Mouse (Mus musculus): ENCODE measurements at regions not wholly inside any gene's neighbourhood (a gene's known extent, or its start where the extent isn't known, plus 50 kb on each side); places are given as distances from the start of the nearest gene placed in this dataset.
A peak's percentile ranks its signal among the peaks of the same experiment; 100 is the strongest.

- H3K4me2 ChIP-seq: no peak overlapping the region
- no peak overlapping the region for H3K27ac ChIP-seq (ENCODE audit: low read depth, low read length)
- peaks cover 21% of the 10 kb centered on the region for H3K4me1 ChIP-seq (ENCODE audit: control insufficient read depth, insufficient read depth, low read length)
- H3K4me3 ChIP-seq (ENCODE audit: low read depth, low read length): no peak overlapping the region
- WGBS: 80% methylated on average over 9 of the region's 9 CpGs
- no peak overlapping the region for H3K9ac ChIP-seq (ENCODE audit: low read length)
- peaks cover 15% of the 10 kb centered on the region for H3K27me3 ChIP-seq (ENCODE audit: control insufficient read depth, insufficient read depth, low read length)
- no peaks in the 10 kb centered on the region for H3K9me3 ChIP-seq (ENCODE audit: control insufficient read depth, low read length)
- no peak for DNase-seq (ENCODE audit: low spot score, missing footprints)
- no peak for ATAC-seq (ENCODE audit: low FRiP score)
- no peaks in the 10 kb centered on the region for H3K36me3 ChIP-seq (ENCODE audit: control insufficient read depth, insufficient read depth, low read length)
Observed at GRCm38 (mm10) chr8:88449001-88449400, 72.2 kb upstream of the Nkd1 start.

GRCm38 (mm10) chr8:88449534-88449933 lies 71.6 kb upstream of the Nkd1 start:
- H3K9me3 ChIP-seq (ENCODE audit: control insufficient read depth, low read length): no peaks in the 10 kb centered on the region
- no peak overlapping the region for H3K27ac ChIP-seq (ENCODE audit: low read depth, low read length)
- no peaks in the 10 kb centered on the region for H3K36me3 ChIP-seq (ENCODE audit: control insufficient read depth, insufficient read depth, low read length)
- H3K4me1 ChIP-seq (ENCODE audit: control insufficient read depth, insufficient read depth, low read length): peaks cover 24% of the 10 kb centered on the region
- DNase-seq (ENCODE audit: low spot score, missing footprints): no peak
- ATAC-seq (ENCODE audit: low FRiP score): no peak
- WGBS: 73% methylated on average over 5 of the region's 5 CpGs
- peaks cover 15% of the 10 kb centered on the region for H3K27me3 ChIP-seq (ENCODE audit: control insufficient read depth, insufficient read depth, low read length)
- H3K4me3 ChIP-seq (ENCODE audit: low read depth, low read length): no peak overlapping the region
- H3K9ac ChIP-seq (ENCODE audit: low read length): no peak overlapping the region
- no peak overlapping the region for H3K4me2 ChIP-seq

GRCm38 (mm10) chr8:88450864-88451657 lies 70.1 kb upstream of the Nkd1 start:
- no peak overlapping the region; the same call in 1 of the 2 replicates for H3K27ac ChIP-seq (ENCODE audit: low read depth, low read length)
- H3K4me2 ChIP-seq: peak overlapping the region; percentile 34
- no peak for ATAC-seq (ENCODE audit: low FRiP score)
- peak overlapping the region; percentile 24 for H3K9ac ChIP-seq (ENCODE audit: low read length)
- WGBS: under 1% methylated on average over 26 of the region's 26 CpGs
- H3K4me1 ChIP-seq (ENCODE audit: control insufficient read depth, insufficient read depth, low read length): peaks cover 35% of the 10 kb centered on the region
- peaks cover 15% of the 10 kb centered on the region for H3K27me3 ChIP-seq (ENCODE audit: control insufficient read depth, insufficient read depth, low read length)
- H3K4me3 ChIP-seq (ENCODE audit: low read depth, low read length): peak overlapping the region; percentile 7; the same call in 1 of the 2 replicates
- no peaks in the 10 kb centered on the region for H3K9me3 ChIP-seq (ENCODE audit: control insufficient read depth, low read length)
- peak; percentile 91 for DNase-seq (ENCODE audit: low spot score, missing footprints)
- H3K36me3 ChIP-seq (ENCODE audit: control insufficient read depth, insufficient read depth, low read length): no peaks in the 10 kb centered on the region

GRCm38 (mm10) chr8:88451658-88452500 lies 69.3 kb upstream of the Nkd1 start:
- H3K4me1 ChIP-seq (ENCODE audit: control insufficient read depth, insufficient read depth, low read length): peaks cover 35% of the 10 kb centered on the region

GRCm38 (mm10) chr8:88452501-88452847 lies 68.7 kb upstream of the Nkd1 start:
- Histone ChIP-seq H3K4me1 (ENCODE audit: control insufficient read depth, insufficient read depth, low read length) (peaks cover 32% of the 10 kb centered on the region), H3K9me3 (ENCODE audit: control insufficient read depth, low read length) (no peaks in the 10 kb centered on the region; the same call in 1 of the 2 replicates), H3K27me3 (ENCODE audit: control insufficient read depth, insufficient read depth, low read length) (peaks cover 15% of the 10 kb centered on the region), H3K27ac (ENCODE audit: low read depth, low read length) (no peak overlapping the region), H3K4me2 (no peak overlapping the region), H3K4me3 (ENCODE audit: low read depth, low read length) (no peak overlapping the region), H3K9ac (ENCODE audit: low read length) (no peak overlapping the region), H3K36me3 (ENCODE audit: control insufficient read depth, insufficient read depth, low read length) (no peaks in the 10 kb centered on the region)
- ATAC-seq (ENCODE audit: low FRiP score) (no peak), DNase-seq (ENCODE audit: low spot score, missing footprints) (no peak)
- 66% methylated on average over 6 of the region's 6 CpGs for WGBS

More at GRCm38 (mm10) chr8:88451658-88452500, 69.3 kb upstream of the Nkd1 start:
- no peaks in the 10 kb centered on the region for H3K9me3 ChIP-seq (ENCODE audit: control insufficient read depth, low read length)
- no peak overlapping the region; the same call in 1 of the 2 replicates for H3K9ac ChIP-seq (ENCODE audit: low read length)
- ATAC-seq (ENCODE audit: low FRiP score): no peak
- no peaks in the 10 kb centered on the region for H3K36me3 ChIP-seq (ENCODE audit: control insufficient read depth, insufficient read depth, low read length)
- 18% methylated on average over 17 of the region's 17 CpGs for WGBS
- peak overlapping the region; percentile 7; the same call in 1 of the 2 replicates for H3K4me3 ChIP-seq (ENCODE audit: low read depth, low read length)
- no peak overlapping the region for H3K27ac ChIP-seq (ENCODE audit: low read depth, low read length)
- DNase-seq (ENCODE audit: low spot score, missing footprints): peak; percentile 90
- H3K27me3 ChIP-seq (ENCODE audit: control insufficient read depth, insufficient read depth, low read length): peaks cover 15% of the 10 kb centered on the region
- peak overlapping the region; percentile 34 for H3K4me2 ChIP-seq

- WGBS: under 1% methylated on average over 64 of the region's 75 CpGs
- ATAC-seq (ENCODE audit: low FRiP score): peak; percentile 82
- H3K4me2 ChIP-seq: peak overlapping the region; percentile 71
- peak overlapping the region; percentile 34 for H3K4me3 ChIP-seq (ENCODE audit: low read depth, low read length)
- DNase-seq (ENCODE audit: low spot score, missing footprints): peak; percentile 97
- peaks cover 15% of the 10 kb centered on the region for H3K27me3 ChIP-seq (ENCODE audit: control insufficient read depth, insufficient read depth, low read length)
- H3K27ac ChIP-seq (ENCODE audit: low read depth, low read length): peak overlapping the region; percentile 70
- no peaks in the 10 kb centered on the region; the same call in 1 of the 2 replicates for H3K9me3 ChIP-seq (ENCODE audit: control insufficient read depth, low read length)
- H3K4me1 ChIP-seq (ENCODE audit: control insufficient read depth, insufficient read depth, low read length): peaks cover 32% of the 10 kb centered on the region
- no peaks in the 10 kb centered on the region for H3K36me3 ChIP-seq (ENCODE audit: control insufficient read depth, insufficient read depth, low read length)
- peak overlapping the region; percentile 64 for H3K9ac ChIP-seq (ENCODE audit: low read length)
Observed at GRCm38 (mm10) chr8:88454048-88454696, 67.0 kb upstream of the Nkd1 start.

- H3K36me3 ChIP-seq (ENCODE audit: control insufficient read depth, insufficient read depth, low read length): no peaks in the 10 kb centered on the region
- peak overlapping the region; percentile 64 for H3K9ac ChIP-seq (ENCODE audit: low read length)
- WGBS: 6% methylated on average over 4 of the region's 4 CpGs
- H3K27ac ChIP-seq (ENCODE audit: low read depth, low read length): peak overlapping the region; percentile 70
- peaks cover 32% of the 10 kb centered on the region for H3K4me1 ChIP-seq (ENCODE audit: control insufficient read depth, insufficient read depth, low read length)
- peaks cover 15% of the 10 kb centered on the region for H3K27me3 ChIP-seq (ENCODE audit: control insufficient read depth, insufficient read depth, low read length)
- DNase-seq (ENCODE audit: low spot score, missing footprints) (peak; percentile 94), ATAC-seq (ENCODE audit: low FRiP score) (no peak)
- H3K4me2 ChIP-seq: peak overlapping the region; percentile 71
- peaks cover 1% of the 10 kb centered on the region; the same call in 1 of the 2 replicates for H3K9me3 ChIP-seq (ENCODE audit: control insufficient read depth, low read length)
- H3K4me3 ChIP-seq (ENCODE audit: low read depth, low read length): peak overlapping the region; percentile 34
Observed at GRCm38 (mm10) chr8:88454906-88455305, 66.2 kb upstream of the Nkd1 start.

- H3K4me1 ChIP-seq (ENCODE audit: control insufficient read depth, insufficient read depth, low read length): peaks cover 32% of the 10 kb centered on the region
- WGBS: 9% methylated on average over 28 of the region's 28 CpGs
- H3K36me3 ChIP-seq (ENCODE audit: control insufficient read depth, insufficient read depth, low read length): no peaks in the 10 kb centered on the region
- H3K9ac ChIP-seq (ENCODE audit: low read length): peak overlapping the region; percentile 56
- H3K9me3 ChIP-seq (ENCODE audit: control insufficient read depth, low read length): peaks cover 4% of the 10 kb centered on the region; the same call in 1 of the 2 replicates
- peak; percentile 45 for ATAC-seq (ENCODE audit: low FRiP score)
- peak overlapping the region; percentile 70; the same call in 1 of the 2 replicates for H3K27ac ChIP-seq (ENCODE audit: low read depth, low read length)
- H3K4me3 ChIP-seq (ENCODE audit: low read depth, low read length): peak overlapping the region; percentile 18; the same call in 1 of the 2 replicates
- DNase-seq (ENCODE audit: low spot score, missing footprints): peak; percentile 95
- peaks cover 13% of the 10 kb centered on the region for H3K27me3 ChIP-seq (ENCODE audit: control insufficient read depth, insufficient read depth, low read length)
- peak overlapping the region; percentile 71 for H3K4me2 ChIP-seq
Observed at GRCm38 (mm10) chr8:88455434-88456020, 65.6 kb upstream of the Nkd1 start.

All from midbrain, embryonic 11.5 days (tissue).